Mouse (Mus musculus) spleen, adult 2 months (tissue): ENCODE results near the gene Ubxn7. TPM values are rescaled to one million over a fixed set of nuclear protein-coding genes. Genes with fewer than 3 reads are reported as not detected.

Experiments used
- DNase-seq, 2 experiments: peaks; one replicate each; pipeline versions ENCODE4 v3.0.0 to v3.0.0-alpha.2; 2012 to 2021; ENCODE audit warnings: low spot score in 2 of 2, low read depth in 1 of 2
- H3K27ac ChIP-seq: fragments of 200-500 bp; 2 replicates; pipeline ENCODE4 v1.5.1; 2012; ENCODE audit warnings: low read length, inconsistent platforms; ENCODE audit not compliant: insufficient read depth
- H3K27me3 ChIP-seq: fragments of 200-500 bp; 2 replicates; pipeline ENCODE4 v1.6.1; 2012; ENCODE audit warnings: mild to moderate bottlenecking, moderate library complexity, low read length, inconsistent platforms; ENCODE audit not compliant: control insufficient read depth, insufficient read depth
- H3K36me3 ChIP-seq: fragments of 200-500 bp; 2 replicates; pipeline ENCODE4 v1.6.1; 2012; ENCODE audit warnings: mild to moderate bottlenecking, low read length, inconsistent platforms; ENCODE audit not compliant: control insufficient read depth, insufficient read depth
- H3K4me1 ChIP-seq: fragments of 200-500 bp; 2 replicates; pipeline ENCODE4 v1.6.1; 2011; ENCODE audit warnings: inconsistent platforms; ENCODE audit not compliant: control insufficient read depth, insufficient read depth, insufficient read length
- H3K4me3 ChIP-seq: fragments of 200-500 bp; 2 replicates; pipeline ENCODE4 v1.5.1; 2011; ENCODE audit warnings: mild to moderate bottlenecking, inconsistent platforms; ENCODE audit not compliant: insufficient read depth, insufficient read length; ENCODE audit errors: extremely low read depth
- CTCF ChIP-seq: fragments of 200-500 bp; IDR thresholded peaks from 2 replicates; pipeline ENCODE4 v1.5.1; 2011; ENCODE audit warnings: mild to moderate bottlenecking, inconsistent platforms; ENCODE audit not compliant: insufficient read depth, insufficient read length, insufficient replicate concordance; ENCODE audit errors: extremely low read depth
- POLR2A ChIP-seq: fragments of 200-500 bp; IDR thresholded peaks from 2 replicates; pipeline ENCODE4 v1.6.1; 2011; ENCODE audit warnings: low read depth, low read length, inconsistent platforms
- WGBS: fragments of 180-500 bp; shearing (Covaris S2); methylation state at CpG from one replicate; pipeline ENCODE4 v1.1.7; 2018; 5-methylcytosine and 5-hydroxymethylcytosine counted together
- polyA plus RNA-seq: library from polyadenylated mRNA; depleted of rRNA; stranded (reverse); fragments of >200 nt; gene quantifications from 2 replicates; pipeline ENCODE4 v1.2.3, GENCODE M21; 2012

Ubxn7 gene
- polyA plus RNA-seq, 1 experiment: 6.0 TPM

- no peak for DNase-seq
- Histone ChIP-seq H3K4me3 (no peak overlapping the region), H3K27me3 (no peaks in the 10 kb centered on the region; the same call in 1 of the 2 replicates), H3K4me1 (peaks cover 5% of the 10 kb centered on the region), H3K27ac (no peak overlapping the region), H3K36me3 (no peaks in the 10 kb centered on the region)
- TF ChIP-seq CTCF (no peak), POLR2A (no peak)
These were observed 4.9 kb downstream of the Ubxn7 start for GRCm38 (mm10) chr16:32337001-32337400.

GRCm38 (mm10) chr16:32340451-32340850 lies 8.4 kb downstream of the Ubxn7 start:
- TF ChIP-seq POLR2A (no peak), CTCF (no peak)
- Histone ChIP-seq H3K36me3 (no peaks in the 10 kb centered on the region), H3K27ac (no peak overlapping the region), H3K4me3 (no peak overlapping the region), H3K27me3 (no peaks in the 10 kb centered on the region; the same call in 1 of the 2 replicates), H3K4me1 (peaks cover 5% of the 10 kb centered on the region)
- 46% methylated on average over 1 of the region's 1 CpGs for WGBS
- DNase-seq: no peak

- Histone ChIP-seq H3K27ac (no peak overlapping the region), H3K36me3 (no peaks in the 10 kb centered on the region), H3K4me3 (no peak overlapping the region), H3K4me1 (no peaks in the 10 kb centered on the region; the same call in 1 of the 2 replicates), H3K27me3 (no peaks in the 10 kb centered on the region)
- TF ChIP-seq CTCF: no peak
- TF ChIP-seq POLR2A: no peak
- no peak for DNase-seq
These were observed 13.5 kb downstream of the Ubxn7 start for GRCm38 (mm10) chr16:32345521-32345920.

- no peak for DNase-seq
- H3K4me1 ChIP-seq: no peaks in the 10 kb centered on the region
- TF ChIP-seq POLR2A (no peak), CTCF (no peak)
- peaks cover 11% of the 10 kb centered on the region for H3K36me3 ChIP-seq
- H3K27ac ChIP-seq: no peak overlapping the region
- H3K27me3 ChIP-seq: no peaks in the 10 kb centered on the region
- no peak overlapping the region for H3K4me3 ChIP-seq
- 89% methylated on average over 3 of the region's 3 CpGs for WGBS
These were observed 18.7 kb downstream of the Ubxn7 start for GRCm38 (mm10) chr16:32350776-32351175.

- no peak overlapping the region for H3K4me3 ChIP-seq
- H3K36me3 ChIP-seq: peaks cover 10% of the 10 kb centered on the region; the same call in 1 of the 2 replicates
- no peak for DNase-seq
- no peaks in the 10 kb centered on the region for H3K27me3 ChIP-seq
- H3K4me1 ChIP-seq: no peaks in the 10 kb centered on the region
- TF ChIP-seq CTCF (no peak), POLR2A (no peak)
- 87% methylated on average over 2 of the region's 2 CpGs for WGBS
- no peak overlapping the region for H3K27ac ChIP-seq
These were observed 31.5 kb downstream of the Ubxn7 start for GRCm38 (mm10) chr16:32363530-32363929.

GRCm38 (mm10) chr16:32371351-32371750 lies 39.3 kb downstream of the Ubxn7 start:
- Histone ChIP-seq H3K27ac (no peak overlapping the region), H3K27me3 (no peaks in the 10 kb centered on the region), H3K4me3 (no peak overlapping the region), H3K4me1 (no peaks in the 10 kb centered on the region), H3K36me3 (peaks cover 19% of the 10 kb centered on the region)
- no peak for TF ChIP-seq CTCF
- TF ChIP-seq POLR2A: no peak
- WGBS: 87% methylated on average over 4 of the region's 4 CpGs
- peak in 1 of 2 experiments; percentile 14 for DNase-seq

- peaks cover 37% of the 10 kb centered on the region for H3K36me3 ChIP-seq
- H3K4me3 ChIP-seq: no peak overlapping the region
- 98% methylated on average over 2 of the region's 2 CpGs for WGBS
- H3K4me1 ChIP-seq: no peaks in the 10 kb centered on the region
- no peak overlapping the region for H3K27ac ChIP-seq
- TF ChIP-seq POLR2A (no peak), CTCF (no peak)
- DNase-seq: no peak
- H3K27me3 ChIP-seq: no peaks in the 10 kb centered on the region
These were observed 47.5 kb downstream of the Ubxn7 start for GRCm38 (mm10) chr16:32379575-32379974.
